Comparison of ENCODE assay signal across 10 mouse cellular contexts in genomic region chr15:82937428-82937992, GRCm38 (mm10). TPM values are rescaled to one million over a fixed set of nuclear protein-coding genes. Genes with fewer than 3 reads are reported as not detected.
DNase-seq lines count a peak whose midpoint lies in the region; ATAC-seq lines count a peak whose summit lies in the region.
"Had no signal": no experiment of that assay in that cellular context is flagged by ENCODE, and none has a peak within 500 bp of the region (broad histone marks: within the 10 kb centered on the region; RNA-seq: fewer than 3 reads in every experiment).

No protein-coding gene starts in this region.

- H3K4me3 ChIP-seq in heart, embryonic 16.5 days (ENCODE audit: low read length): no peak overlapping the region
- no peak overlapping the region for H3K4me3 ChIP-seq in intestine, embryonic 15.5 days (replicated peaks)
- H3K4me3 ChIP-seq: liver, embryonic 15.5 days had no signal

- H3K27me3 ChIP-seq in heart, embryonic 16.5 days (ENCODE audit: control insufficient read depth, insufficient read depth, low read length): peaks cover 9% of the 10 kb centered on the region; the same call in 1 of the 2 replicates
- H3K27me3 ChIP-seq in intestine, embryonic 15.5 days (replicated peaks): no peaks in the 10 kb centered on the region
- H3K27me3 ChIP-seq: CH12.LX; liver, embryonic 15.5 days had no signal

- no peak for DNase-seq in heart, postnatal 25 days (ENCODE audit: low spot score)
- peak; percentile 67 for DNase-seq in retina, postnatal 1 day
- DNase-seq in retina, embryonic 14.5 days (ENCODE audit: low spot score): no peak
- DNase-seq in gastrocnemius, postnatal 36 days: no peak
- no peak for DNase-seq in frontal cortex, adult 2 months (ENCODE audit: extremely low spot score in 1 of 2, low spot score in 1 of 2)

- peak; percentile 17; the same call in 1 of the 2 replicates for ATAC-seq in heart, embryonic 16.5 days (replicated peaks; ENCODE audit: extremely low read depth, insufficient read depth, low FRiP score)
- ATAC-seq in intestine, embryonic 15.5 days: peak; percentile 77
- ATAC-seq in cerebellum, adult (ENCODE audit: insufficient number of reproducible peaks, low FRiP score, low TSS enrichment): no peak

- peaks cover 36% of the 10 kb centered on the region for H3K4me1 ChIP-seq in heart, embryonic 16.5 days (ENCODE audit: control insufficient read depth, insufficient read depth, low read length)
- peaks cover 65% of the 10 kb centered on the region for H3K4me1 ChIP-seq in intestine, embryonic 15.5 days (replicated peaks)
- H3K4me1 ChIP-seq: liver, embryonic 15.5 days had no signal

- no peaks in the 10 kb centered on the region for H3K9me3 ChIP-seq in heart, embryonic 16.5 days (replicated peaks; ENCODE audit: control insufficient read depth, low read length)
- H3K9me3 ChIP-seq in intestine, embryonic 15.5 days: no peaks in the 10 kb centered on the region
- H3K9me3 ChIP-seq: liver, embryonic 15.5 days had no signal

- H3K27ac ChIP-seq in heart, embryonic 16.5 days (ENCODE audit: low read length): peak overlapping the region; percentile 41; the same call in 1 of the 2 replicates
- peak overlapping the region; percentile 81 for H3K27ac ChIP-seq in intestine, embryonic 15.5 days
- H3K27ac ChIP-seq: liver, embryonic 15.5 days had no signal

- intact Hi-C loops in heart, postnatal 25 days (cut with DNase I): no loop called here
- intact Hi-C loops in gastrocnemius, postnatal 36 days (cut with DNase I): no loop called here

- no peak overlapping the region for H3K9ac ChIP-seq in heart, embryonic 16.5 days (ENCODE audit: low read length)
- H3K9ac ChIP-seq in intestine, embryonic 15.5 days: no peak overlapping the region
- H3K9ac ChIP-seq: liver, embryonic 15.5 days had no signal

- 42% methylated on average over 5 of the region's 5 CpGs for WGBS in heart, embryonic 16.5 days
- 37% methylated on average over 5 of the region's 5 CpGs for whole genome bisulfite sequencing in intestine, embryonic 15.5 days

- no peaks in the 10 kb centered on the region for H3K36me3 ChIP-seq in heart, embryonic 16.5 days (ENCODE audit: control insufficient read depth, insufficient read depth)
- H3K36me3 ChIP-seq in intestine, embryonic 15.5 days: no peaks in the 10 kb centered on the region
- H3K36me3 ChIP-seq: liver, embryonic 15.5 days had no signal

- H3K4me2 ChIP-seq in heart, embryonic 16.5 days (ENCODE audit: low read depth, low read length): peak overlapping the region; percentile 46
- peak overlapping the region; percentile 44 for H3K4me2 ChIP-seq in intestine, embryonic 15.5 days (replicated peaks)
- H3K4me2 ChIP-seq: liver, embryonic 15.5 days had no signal

RNA-seq across cellular contexts. Expression of gene Tcf20, which starts 50.2 kb away (rescaled TPM):
- polyA plus RNA-seq in heart, embryonic 16.5 days (2015; fragmentation: Nextera tagmentation; extraction: Ambion mirVana): 4.0 and 4.4 TPM in 2 replicates
- 10 to 100 TPM; 52.2 to 55.8 TPM for total RNA-seq in heart, postnatal 25 days (2021)
- polyA plus RNA-seq in intestine, embryonic 15.5 days (2015; fragmentation: Nextera tagmentation; extraction: Ambion mirVana): 7.0 and 7.7 TPM in 2 replicates
- total RNA-seq in gastrocnemius, postnatal 36 days (2021): 10 to 100 TPM; 24.8 to 27.8 TPM
- 31.3 and 38.3 TPM in 2 replicates for polyA plus RNA-seq in frontal cortex, adult 2 months (2012; rRNA removed)
